Mouse (Mus musculus) forebrain, embryonic 10.5 days (tissue): ENCODE measurements around the gene Pdcd6. TPM values are rescaled to one million over a fixed set of nuclear protein-coding genes. Genes with fewer than 3 reads are reported as not detected.
A peak's percentile ranks its signal among the peaks of the same experiment; 100 is the strongest.

Experiments used
- DNase-seq: peaks from one replicate; pipeline ENCODE4 v3.0.0-alpha.2; 2017; ENCODE audit warnings: low spot score; ENCODE audit errors: extremely low spot score
- H3K27ac ChIP-seq: fragments of 300-500 bp; sonication (generic); 2 replicates; pipeline ENCODE4 v1.5.1; 2016; ENCODE audit warnings: mild to moderate bottlenecking
- H3K27me3 ChIP-seq: fragments of 300-500 bp; sonication (generic); 2 replicates; pipeline ENCODE4 v1.6.1; 2016; ENCODE audit warnings: mild to moderate bottlenecking; ENCODE audit not compliant: poor library complexity, severe bottlenecking
- H3K36me3 ChIP-seq: fragments of 300-500 bp; sonication (generic); replicated peaks from 2 replicates; pipeline ENCODE4 v1.6.1; 2016; ENCODE audit warnings: mild to moderate bottlenecking, moderate library complexity
- H3K4me1 ChIP-seq: fragments of 300-500 bp; sonication (generic); 2 replicates; pipeline ENCODE4 v1.6.1; 2016
- H3K4me3 ChIP-seq: fragments of 300-500 bp; sonication (generic); 2 replicates; pipeline ENCODE4 v1.5.1; 2016; ENCODE audit warnings: mild to moderate bottlenecking, moderate library complexity
- H3K9me3 ChIP-seq: fragments of 300-500 bp; sonication (generic); 2 replicates; pipeline ENCODE4 v1.6.1; 2016; ENCODE audit warnings: mild to moderate bottlenecking, moderate library complexity
- WGBS: fragments of 180-500 bp; shearing (Covaris S2); methylation state at CpG from one replicate; pipeline ENCODE4 v1.1.7; 2016; 5-methylcytosine and 5-hydroxymethylcytosine counted together
- polyA plus RNA-seq: library from polyadenylated mRNA; unstranded; fragments of >200 nt; fragmentation: Nextera tagmentation; extraction: Ambion mirVana; gene quantifications from 2 replicates; pipeline ENCODE4 v1.2.1, GENCODE M21; 2016

Gene Pdcd6
- 129 and 130 TPM in 2 replicates for polyA plus RNA-seq

DNA sequence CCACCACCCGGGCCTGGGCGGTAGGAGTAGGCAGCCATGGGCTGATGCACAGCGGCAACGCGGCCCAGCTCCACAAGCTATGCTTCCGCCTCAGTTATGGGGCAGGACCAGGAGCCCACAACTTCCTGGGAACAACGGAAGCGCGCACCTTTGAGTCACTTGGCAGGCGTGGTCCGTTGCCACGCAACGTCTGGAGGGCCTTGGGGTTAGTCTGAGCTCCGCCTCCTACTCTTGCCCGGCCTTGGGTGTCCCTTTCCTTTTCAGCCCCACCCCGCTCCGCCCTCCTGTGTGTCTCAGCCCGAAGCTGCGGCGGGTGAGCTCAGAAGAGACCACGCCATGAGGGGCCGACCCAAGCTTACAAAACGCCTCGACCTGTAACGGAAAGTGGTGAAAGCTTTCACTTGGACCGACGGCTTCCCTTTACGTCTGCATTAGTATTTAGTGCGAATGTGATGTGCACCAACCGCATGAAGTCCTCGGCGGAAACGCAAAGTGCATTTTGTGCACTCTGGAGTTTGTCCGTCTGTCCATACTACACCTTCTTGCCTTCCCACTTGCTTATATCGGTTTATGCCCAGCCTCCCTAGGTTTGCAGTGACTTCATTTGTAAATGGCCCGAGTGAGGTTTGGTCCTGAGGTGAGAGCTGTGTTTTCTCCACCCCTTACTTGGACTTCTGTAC is at the start of gene Pdcd6:
TSS of gene Pdcd6 (minus strand) at position 411 of the 680 bp plus-strand sequence.
- WGBS = under 1% methylated on average over 36 of the region's 36 CpGs
- peak within 1 kb of the TSS; percentile 86 for H3K27ac ChIP-seq
- no peaks in the 10 kb centered on the region for H3K9me3 ChIP-seq
- H3K4me1 ChIP-seq = peaks cover 18% of the 10 kb centered on the region
- H3K36me3 ChIP-seq = peaks cover 39% of the 10 kb centered on the region
- H3K27me3 ChIP-seq = no peaks in the 10 kb centered on the region
- DNase-seq = peak; percentile 92
- peak within 1 kb of the TSS; percentile 90 for H3K4me3 ChIP-seq

DNA sequence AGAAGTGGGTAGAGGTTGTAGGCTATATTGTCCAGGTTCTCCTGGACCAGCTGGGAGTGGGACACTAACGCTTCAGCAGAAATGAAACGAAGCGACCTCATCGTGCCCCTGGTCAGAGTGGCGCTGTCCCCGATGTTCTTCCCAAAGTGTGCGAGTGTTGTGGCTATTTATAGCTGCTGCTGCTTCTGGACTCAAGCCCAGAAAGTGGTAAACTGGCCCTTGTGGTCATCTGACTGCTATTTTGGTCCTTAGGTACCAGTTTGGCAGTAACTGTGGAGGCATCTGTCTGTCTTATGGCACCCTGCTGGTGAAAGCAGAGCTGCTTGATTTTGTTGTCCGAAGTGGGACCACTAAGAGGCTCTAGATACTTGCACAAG is 46.5 kb upstream of the Pdcd6 start, which contains the start of gene Lrrc14b:
TSS of gene Lrrc14b (minus strand) at position 147 of the 377 bp plus-strand sequence.
- no peak within 1 kb of the TSS for H3K27ac ChIP-seq
- H3K27me3 ChIP-seq = no peaks in the 10 kb centered on the region
- H3K4me1 ChIP-seq = no peaks in the 10 kb centered on the region
- DNase-seq = no peak
- WGBS = 89% methylated on average over 8 of the region's 8 CpGs
- H3K36me3 ChIP-seq = peaks cover 40% of the 10 kb centered on the region
- H3K4me3 ChIP-seq = no peak within 1 kb of the TSS
- no peaks in the 10 kb centered on the region for H3K9me3 ChIP-seq

DNA sequence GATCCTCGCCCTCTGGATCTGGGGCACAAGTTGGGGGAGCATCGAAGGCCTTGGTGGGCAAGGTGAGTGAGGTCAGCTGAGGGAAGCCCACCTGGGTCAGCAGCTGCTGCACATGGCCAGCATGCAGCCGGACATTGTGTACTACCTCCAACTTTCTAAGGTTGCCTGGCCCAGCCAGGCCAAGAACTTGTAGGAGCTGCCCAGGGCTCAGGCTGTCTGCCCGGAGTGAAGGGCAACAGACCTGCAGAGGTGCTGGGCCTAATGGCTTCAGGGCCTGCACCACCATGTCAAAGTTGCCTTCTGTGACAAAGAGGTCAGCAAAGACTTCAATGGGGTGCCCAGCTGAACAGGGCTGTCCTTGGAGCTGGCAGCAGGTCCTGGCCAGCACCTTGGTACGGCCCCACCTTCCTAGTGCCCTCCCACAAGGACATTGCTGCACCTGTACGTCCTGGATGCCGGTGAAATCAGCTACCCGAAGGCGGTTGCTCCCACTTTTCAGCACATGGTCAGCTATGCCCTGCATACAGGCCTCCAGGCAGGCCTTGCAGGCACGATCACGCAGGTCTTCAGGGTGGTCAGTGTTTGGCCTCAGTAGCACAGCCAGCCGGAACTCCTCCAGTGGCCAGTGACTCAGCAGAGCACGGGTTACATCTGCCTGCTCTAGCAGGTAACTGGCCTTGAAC is 45.9 kb upstream of the Pdcd6 start:
- Histone ChIP-seq H3K36me3 (peaks cover 45% of the 10 kb centered on the region), H3K27me3 (no peaks in the 10 kb centered on the region)
- WGBS = 90% methylated on average over 13 of the region's 13 CpGs

DNA sequence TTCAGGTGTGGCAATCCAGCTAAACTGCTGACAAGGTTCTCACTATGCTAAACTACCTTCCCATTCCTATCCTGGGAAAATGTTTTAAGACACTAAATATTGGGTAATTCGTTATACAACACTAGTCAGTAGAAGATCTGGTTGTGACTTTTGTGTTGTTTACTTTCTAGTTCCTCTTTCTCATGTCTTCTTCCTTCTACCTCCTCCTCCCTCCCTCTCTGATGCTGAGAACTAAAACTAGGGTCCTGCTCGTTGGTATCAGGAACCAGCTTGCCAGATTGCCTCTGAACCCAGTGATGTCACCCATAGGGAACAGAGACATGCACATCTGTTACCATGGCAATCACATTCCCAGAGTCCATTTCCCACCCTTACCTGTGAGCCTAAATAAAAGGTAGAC is 44.8 kb upstream of the Pdcd6 start:
- Histone ChIP-seq H3K36me3 (peaks cover 56% of the 10 kb centered on the region), H3K9me3 (no peaks in the 10 kb centered on the region), H3K4me3 (no peak overlapping the region), H3K27ac (no peak overlapping the region), H3K4me1 (no peaks in the 10 kb centered on the region), H3K27me3 (no peaks in the 10 kb centered on the region)
- no peak for DNase-seq
- WGBS = 77% methylated on average over 2 of the region's 2 CpGs

More for the DNA sequence above, 45.9 kb upstream of the Pdcd6 start:
- no peak for DNase-seq
- Histone ChIP-seq H3K27ac (no peak overlapping the region), H3K9me3 (no peaks in the 10 kb centered on the region), H3K4me1 (no peaks in the 10 kb centered on the region), H3K4me3 (no peak overlapping the region)

DNA sequence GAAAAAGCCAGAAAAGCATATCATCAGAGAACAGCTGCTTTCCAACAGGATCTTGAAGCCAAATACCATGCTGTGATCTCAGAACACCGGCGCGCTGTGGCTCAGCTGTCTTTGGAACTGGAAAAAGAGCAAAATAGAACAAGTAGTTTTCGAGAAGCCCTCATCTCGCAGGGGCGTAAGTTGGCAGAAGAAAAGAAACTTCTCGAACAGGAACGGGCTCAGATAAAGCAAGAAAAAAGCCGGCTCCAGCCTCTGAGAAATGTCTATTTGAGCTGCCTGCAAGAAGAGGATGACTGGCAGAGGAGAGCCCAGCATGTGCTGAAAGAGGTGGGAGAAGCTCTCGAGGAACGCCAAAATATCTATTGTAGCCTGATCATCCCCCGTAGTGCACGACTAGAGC is 39.1 kb upstream of the Pdcd6 start:
- H3K27me3 ChIP-seq = no peaks in the 10 kb centered on the region
- no peak overlapping the region for H3K4me3 ChIP-seq
- peaks cover 90% of the 10 kb centered on the region for H3K36me3 ChIP-seq
- 94% methylated on average over 13 of the region's 13 CpGs for WGBS
- H3K9me3 ChIP-seq = no peaks in the 10 kb centered on the region
- H3K4me1 ChIP-seq = no peaks in the 10 kb centered on the region
- no peak for DNase-seq
- H3K27ac ChIP-seq = no peak overlapping the region

DNA sequence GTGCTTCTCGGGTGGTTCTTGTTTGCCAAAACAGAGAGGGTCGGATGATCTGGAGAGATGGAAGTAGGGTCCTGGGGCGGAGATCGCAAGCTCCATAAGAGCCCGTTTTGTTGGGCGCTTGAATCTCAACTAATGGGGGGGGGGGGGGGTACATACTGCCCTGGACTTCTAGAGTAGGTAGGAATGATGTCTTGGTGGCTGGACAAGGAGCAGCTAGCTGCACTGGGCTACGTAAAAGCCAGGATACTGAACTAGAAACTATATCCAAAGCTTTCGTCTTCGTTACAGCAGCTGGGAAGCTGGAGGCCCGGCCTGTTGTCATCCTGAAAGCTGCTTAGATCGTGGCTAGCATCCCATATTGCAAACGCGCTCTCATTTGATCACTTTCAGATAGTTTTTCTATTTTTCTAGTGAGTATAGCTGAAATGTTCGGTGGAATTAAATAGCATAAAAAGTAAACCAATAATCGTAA is 33.1 kb upstream of the Pdcd6 start:
- Histone ChIP-seq H3K27ac (peak overlapping the region; percentile 97), H3K9me3 (no peaks in the 10 kb centered on the region), H3K4me1 (peaks cover 25% of the 10 kb centered on the region), H3K4me3 (peak overlapping the region; percentile 83), H3K27me3 (no peaks in the 10 kb centered on the region), H3K36me3 (peaks cover 29% of the 10 kb centered on the region)
- WGBS = under 1% methylated on average over 15 of the region's 15 CpGs
- no peak for DNase-seq

DNA sequence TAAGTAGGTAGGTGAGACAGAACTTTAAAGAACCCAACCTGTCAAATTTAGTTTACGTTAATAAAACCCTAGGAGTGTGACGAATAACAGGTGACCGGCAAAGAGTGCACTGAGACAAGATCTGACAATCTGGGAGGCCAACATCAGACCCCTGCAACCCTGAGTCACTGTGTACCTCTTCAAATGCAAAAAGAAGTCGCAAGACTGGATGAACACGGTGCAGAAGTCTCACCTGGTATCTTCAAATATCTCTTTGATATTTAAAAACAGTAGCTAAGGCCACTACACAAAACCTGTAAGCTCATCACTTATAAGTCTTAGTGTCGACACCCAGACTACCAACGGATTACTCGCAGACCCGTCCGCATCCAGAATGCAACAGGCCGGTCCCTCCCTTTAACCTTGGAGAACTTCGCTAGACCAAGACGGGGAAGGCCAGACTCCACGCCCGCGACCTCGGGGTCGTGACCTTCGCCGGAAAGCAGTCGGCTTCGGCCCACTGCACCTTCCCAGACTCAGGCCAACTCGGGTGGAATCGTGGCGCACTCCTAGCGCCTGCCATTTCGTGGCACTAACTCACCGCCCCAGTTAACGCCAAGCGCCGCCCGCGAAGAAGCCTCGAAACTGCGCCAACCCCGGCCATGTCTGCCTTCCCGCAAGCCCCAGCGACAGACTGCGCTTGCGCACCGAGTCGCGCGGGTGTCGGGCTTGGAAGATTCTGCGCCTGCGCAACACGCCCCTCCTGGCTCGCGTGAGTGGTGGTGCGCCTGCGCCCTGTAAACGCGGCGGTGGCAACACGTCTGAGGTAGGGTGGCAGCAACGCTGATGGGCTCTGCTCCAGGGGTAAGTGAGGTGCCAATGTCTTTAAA is 32.4 kb upstream of the Pdcd6 start, which contains the start of the genes Sdha and Ccdc127:
TSS of gene Sdha (minus strand) at position 715 of the 869 bp plus-strand sequence.
TSS of gene Ccdc127 (plus strand) at position 744 of the 869 bp plus-strand sequence.
- 3% methylated on average over 57 of the region's 57 CpGs for WGBS
- Histone ChIP-seq H3K4me3 (peak within 1 kb of the TSS; percentile 83), H3K9me3 (no peaks in the 10 kb centered on the region), H3K4me1 (peaks cover 25% of the 10 kb centered on the region), H3K27me3 (no peaks in the 10 kb centered on the region), H3K36me3 (peaks cover 24% of the 10 kb centered on the region), H3K27ac (peak within 1 kb of the TSS; percentile 97)
- peak; percentile 98 for DNase-seq

DNA sequence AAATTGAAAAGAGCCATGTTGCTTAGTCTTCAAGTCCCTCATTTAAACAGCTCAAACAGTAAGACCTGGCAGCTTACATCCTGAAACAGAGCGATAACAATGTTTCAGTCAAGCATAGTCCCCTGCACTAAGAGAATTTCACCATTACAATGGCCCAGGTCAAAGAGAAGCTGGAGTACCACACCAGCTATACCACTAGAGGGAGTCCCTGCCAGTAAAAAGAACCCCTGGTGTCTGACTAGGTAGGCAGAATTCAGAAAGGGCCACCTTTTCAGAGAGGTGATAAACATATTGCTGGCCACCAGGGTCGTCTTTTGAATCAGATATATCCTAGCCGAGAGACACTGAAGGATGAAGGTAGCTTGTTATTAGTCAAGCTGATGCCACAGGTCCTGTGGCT is 23.7 kb upstream of the Pdcd6 start:
- H3K9me3 ChIP-seq = no peaks in the 10 kb centered on the region
- no peak overlapping the region for H3K27ac ChIP-seq
- WGBS = 60% methylated on average over 3 of the region's 3 CpGs
- H3K4me1 ChIP-seq = no peaks in the 10 kb centered on the region
- no peaks in the 10 kb centered on the region for H3K27me3 ChIP-seq
- DNase-seq = no peak
- H3K4me3 ChIP-seq = no peak overlapping the region
- H3K36me3 ChIP-seq = peaks cover 82% of the 10 kb centered on the region

DNA sequence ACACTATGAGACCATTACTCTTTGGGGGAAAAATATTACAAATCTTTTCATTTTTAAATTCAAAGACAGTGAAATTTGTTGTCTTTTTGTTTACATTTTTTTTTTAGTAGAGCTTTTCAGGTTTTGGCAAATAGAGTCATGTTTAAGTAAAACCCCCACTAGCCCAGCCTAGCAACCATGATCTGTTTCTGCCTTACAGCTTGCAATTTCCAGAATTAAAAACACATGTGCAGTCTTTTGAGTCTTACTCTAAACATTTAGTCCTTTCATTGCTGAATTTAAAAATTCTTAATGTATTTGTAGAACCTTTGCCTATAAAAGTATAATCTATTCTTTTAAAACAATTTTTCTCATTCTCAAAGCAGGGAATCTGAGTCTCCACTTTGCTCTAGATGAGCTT is 11.9 kb upstream of the Pdcd6 start:
- Histone ChIP-seq H3K36me3 (peaks cover 90% of the 10 kb centered on the region), H3K4me1 (no peaks in the 10 kb centered on the region), H3K27me3 (no peaks in the 10 kb centered on the region), H3K9me3 (no peaks in the 10 kb centered on the region), H3K4me3 (no peak overlapping the region), H3K27ac (no peak overlapping the region)
- no peak for DNase-seq

DNA sequence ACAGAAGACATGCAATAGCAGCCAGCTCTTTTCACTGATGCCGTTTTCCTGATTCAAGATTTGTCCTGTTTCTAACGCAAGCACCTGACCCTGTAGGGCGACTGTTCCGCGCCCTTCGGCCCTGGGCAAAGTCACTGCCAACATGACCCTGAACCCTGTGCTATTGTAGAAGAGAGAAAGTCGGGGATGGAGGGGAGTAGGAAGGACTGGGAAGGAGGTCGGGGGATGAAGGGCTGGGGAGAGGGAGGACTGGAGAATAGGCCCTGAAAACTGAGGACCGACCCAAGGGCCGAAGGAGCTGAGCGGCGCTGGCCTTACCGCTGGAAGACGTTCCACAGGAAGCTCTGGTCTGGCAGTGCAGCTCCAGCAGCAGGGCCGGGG is 601 bp downstream of the Pdcd6 start:
- Histone ChIP-seq H3K9me3 (no peaks in the 10 kb centered on the region), H3K4me1 (peaks cover 18% of the 10 kb centered on the region), H3K27ac (peak overlapping the region; percentile 86), H3K36me3 (peaks cover 34% of the 10 kb centered on the region), H3K4me3 (peak overlapping the region; percentile 90), H3K27me3 (no peaks in the 10 kb centered on the region)
- no peak for DNase-seq
- WGBS = 2% methylated on average over 15 of the region's 15 CpGs

DNA sequence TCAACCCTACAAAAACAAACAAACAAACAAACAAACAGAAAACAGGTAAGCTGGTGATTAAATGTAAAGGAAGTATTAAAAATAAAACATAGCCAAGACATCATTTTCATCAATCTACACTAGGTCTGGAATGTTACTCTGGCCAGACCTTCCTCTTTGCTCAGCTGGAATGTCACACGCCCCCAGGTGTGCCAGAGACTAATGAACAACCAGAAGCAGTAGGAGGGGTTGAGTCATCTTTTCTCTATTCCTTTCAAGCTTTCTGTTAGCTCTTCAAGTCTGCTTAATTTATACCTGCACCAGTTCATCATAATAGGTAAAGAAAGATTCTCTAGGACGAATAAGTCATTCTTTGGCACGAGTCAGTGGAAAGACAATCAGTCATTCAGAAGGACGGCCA is 994 bp downstream of the Pdcd6 start:
- peaks cover 33% of the 10 kb centered on the region for H3K36me3 ChIP-seq
- H3K9me3 ChIP-seq = no peaks in the 10 kb centered on the region
- 36% methylated on average over 4 of the region's 4 CpGs for WGBS
- H3K27ac ChIP-seq = peak overlapping the region; percentile 86; the same call in 1 of the 2 replicates
- no peak for DNase-seq
- H3K27me3 ChIP-seq = no peaks in the 10 kb centered on the region
- peak overlapping the region; percentile 90 for H3K4me3 ChIP-seq
- peaks cover 18% of the 10 kb centered on the region for H3K4me1 ChIP-seq

DNA sequence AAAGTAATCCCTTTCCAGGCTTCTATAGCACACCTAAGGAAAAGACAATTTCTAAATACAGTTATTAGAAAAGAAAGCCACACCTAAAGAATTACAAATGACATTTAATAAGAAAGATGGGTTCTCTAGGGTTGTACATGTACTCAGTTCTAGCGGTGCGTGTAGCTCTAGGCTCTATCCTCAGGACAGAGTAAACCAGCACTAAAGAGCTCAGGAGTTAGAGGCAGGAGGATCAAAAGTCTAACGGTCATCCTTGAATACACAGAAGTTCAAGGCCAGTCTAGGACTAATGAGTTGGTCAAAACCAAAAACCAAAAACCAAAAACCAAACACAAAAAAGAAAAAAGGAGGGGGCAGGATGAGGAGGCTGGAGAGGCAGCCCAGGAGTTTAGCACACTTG is 2.8 kb downstream of the Pdcd6 start:
- H3K4me3 ChIP-seq = no peak overlapping the region
- no peak for DNase-seq
- H3K9me3 ChIP-seq = no peaks in the 10 kb centered on the region
- WGBS = 96% methylated on average over 3 of the region's 3 CpGs
- no peaks in the 10 kb centered on the region for H3K27me3 ChIP-seq
- H3K4me1 ChIP-seq = peaks cover 18% of the 10 kb centered on the region
- H3K27ac ChIP-seq = no peak overlapping the region
- peaks cover 39% of the 10 kb centered on the region for H3K36me3 ChIP-seq
